Mouse (Mus musculus) gastrocnemius, postnatal 14 days (tissue): ENCODE measurements around the gene Tmprss6. TPM values are rescaled to one million over a fixed set of nuclear protein-coding genes. Genes with fewer than 3 reads are reported as not detected.

Experiments
- DNase-seq: peaks from one replicate; pipeline ENCODE4 v3.0.0; 2021; ENCODE audit warnings: mixed read lengths
- intact Hi-C: fragments of 180-260 bp; cut with DNase I; formaldehyde crosslinking; loops from one replicate; pipeline ENCODE4 v1.15.1; 2025; ENCODE audit warnings: low total_unique reads
- total RNA-seq, 2 experiments: library from RNA; stranded (reverse); gene quantifications; 2 replicates each; pipeline ENCODE4 v1.2.3; 2021

Tmprss6 gene
- total RNA-seq, 2 experiments from 2014 or later, result not detected

DNA sequence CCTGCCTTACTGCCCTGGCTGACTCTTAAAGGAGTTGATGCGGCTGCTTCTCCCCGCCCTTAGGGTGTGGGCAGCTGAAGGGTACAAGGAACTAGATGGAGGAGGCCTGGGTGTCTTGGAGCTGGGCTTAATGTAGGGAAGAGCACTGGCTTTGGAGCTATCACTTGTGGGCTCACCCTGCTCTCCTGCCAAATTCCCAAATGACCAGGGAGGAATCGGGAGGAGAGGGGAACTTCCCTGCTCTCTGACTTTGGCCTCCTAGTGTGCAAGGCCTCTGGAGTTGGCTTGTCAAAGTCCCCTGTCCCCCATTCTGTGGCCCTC, 39.3 kb downstream of the Tmprss6 start:
- intact Hi-C loops, result no loop called here

DNA sequence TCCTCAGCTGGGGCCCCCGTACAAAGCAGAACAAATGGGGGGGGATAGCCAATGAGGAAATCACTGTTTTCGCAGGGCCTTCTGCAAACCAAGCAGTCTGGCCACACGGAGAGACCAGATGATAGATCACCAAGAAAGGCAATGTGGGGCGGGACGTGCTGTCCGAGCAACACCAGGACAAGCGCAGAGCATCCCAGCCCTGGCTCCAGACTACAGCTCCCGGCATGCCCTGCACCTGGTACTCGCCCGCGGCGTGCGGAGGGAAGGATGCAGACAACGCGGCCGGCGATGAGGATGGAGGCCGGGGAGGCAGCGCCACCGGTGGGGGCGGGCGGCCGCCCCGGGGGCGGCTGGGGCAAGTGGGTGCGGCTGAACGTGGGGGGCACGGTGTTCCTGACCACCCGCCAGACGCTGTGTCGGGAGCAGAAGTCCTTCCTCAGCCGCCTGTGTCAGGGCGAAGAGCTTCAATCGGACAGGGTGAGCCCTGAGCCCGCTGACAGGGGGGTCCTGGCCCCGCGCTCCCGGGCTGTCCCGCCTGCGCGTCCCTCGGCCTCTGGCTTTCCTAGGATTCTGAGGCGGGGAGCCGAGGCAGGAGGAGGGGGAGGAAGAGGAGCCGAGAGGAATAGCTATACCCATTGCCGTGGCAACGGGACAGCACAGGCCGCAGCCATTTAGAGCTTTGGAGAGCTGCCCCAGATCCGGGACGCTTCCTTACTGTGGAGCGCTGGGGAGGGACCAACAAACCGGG, 39.9 kb downstream of the Tmprss6 start, which contains the start of gene Kctd17:
Gene Kctd17, plus strand, starts transcription at position 174 of the 748 bp plus-strand sequence.
- intact Hi-C loops, result no loop called here
- DNase-seq, result peak; percentile 87

More for the DNA sequence above, 39.3 kb downstream of the Tmprss6 start:
- DNase-seq, result no peak

DNA sequence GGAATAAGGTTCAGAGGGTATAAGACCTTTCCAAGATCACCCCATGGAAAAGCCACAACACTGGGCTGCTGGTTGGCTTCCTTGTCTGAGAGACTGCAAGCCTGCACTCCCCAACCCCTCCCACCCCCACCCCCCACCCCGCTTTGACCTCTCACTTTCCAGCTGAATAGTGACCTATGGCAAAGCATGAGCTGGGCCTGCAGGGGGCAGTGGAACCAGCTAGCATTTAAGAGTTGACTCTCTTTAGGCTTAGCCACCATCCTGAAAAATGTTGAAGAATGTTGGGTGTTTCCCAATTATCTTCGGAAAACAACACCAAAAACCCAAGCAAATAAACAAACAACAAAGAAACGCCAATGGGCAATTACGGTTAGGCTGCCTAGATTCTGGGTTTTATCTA, 43.2 kb downstream of the Tmprss6 start:
- intact Hi-C loops, result no loop called here
- DNase-seq, result no peak

- DNase-seq, result no peak
- intact Hi-C loops, result no loop called here
Observed at GRCm38 (mm10) chr15:78424507-78424906, 43.9 kb downstream of the Tmprss6 start.

GRCm38 (mm10) chr15:78422046-78422956, 46.1 kb downstream of the Tmprss6 start:
- intact Hi-C loops, result loop anchor here (2.0 kb wide), 1 partner anchor 66 kb away; no protein-coding TSS in a partner anchor

DNA sequence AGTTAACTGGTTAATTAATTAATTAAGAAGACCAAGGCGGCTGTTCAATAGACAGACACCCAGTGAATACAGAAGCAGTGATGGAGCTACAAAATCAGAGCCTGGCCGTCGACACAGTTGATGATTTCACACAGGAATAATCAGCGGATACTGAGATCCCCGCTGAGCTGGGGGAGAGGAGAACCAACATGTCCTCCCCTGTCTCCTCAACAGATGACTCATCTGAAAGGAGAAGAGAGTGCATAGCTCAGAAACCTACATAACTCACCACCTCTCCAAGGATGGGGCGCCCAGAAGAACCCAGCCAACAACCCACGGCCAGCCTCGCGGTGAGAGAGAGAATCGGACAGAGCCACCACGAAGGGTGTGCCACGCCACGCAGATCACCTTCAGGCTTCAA, 48.0 kb downstream of the Tmprss6 start:
- intact Hi-C loops, result no loop called here
- no peak for DNase-seq

More at GRCm38 (mm10) chr15:78422046-78422956, 46.1 kb downstream of the Tmprss6 start:
- peak; percentile 86 for DNase-seq

DNA sequence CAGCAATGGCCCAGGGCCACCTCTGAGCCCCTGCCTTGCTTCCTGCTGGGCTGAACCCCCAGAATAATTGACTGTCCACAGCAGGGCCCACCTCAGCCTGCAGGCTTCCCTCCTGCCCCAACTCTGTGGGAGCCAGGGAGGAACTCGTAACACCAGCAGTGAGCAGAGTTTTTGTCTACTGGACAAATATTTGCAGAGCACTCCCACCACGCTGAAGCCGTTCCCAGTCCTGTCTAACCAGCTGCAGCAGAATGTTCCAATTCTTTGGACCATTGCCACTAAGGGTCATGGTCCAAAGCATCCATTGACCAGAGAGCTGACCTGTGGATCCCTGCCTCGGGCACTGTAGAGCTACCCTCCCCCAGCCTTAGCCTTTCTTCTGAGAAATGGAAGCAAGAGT, 51.5 kb downstream of the Tmprss6 start:
- intact Hi-C loops, result no loop called here
- DNase-seq, result no peak

GRCm38 (mm10) chr15:78414157-78414556, 54.3 kb downstream of the Tmprss6 start:
- intact Hi-C loops, result no loop called here
- DNase-seq, result no peak

GRCm38 (mm10) chr15:78413719-78414117, 54.7 kb downstream of the Tmprss6 start:
- intact Hi-C loops, result no loop called here
- DNase-seq, result no peak

DNA sequence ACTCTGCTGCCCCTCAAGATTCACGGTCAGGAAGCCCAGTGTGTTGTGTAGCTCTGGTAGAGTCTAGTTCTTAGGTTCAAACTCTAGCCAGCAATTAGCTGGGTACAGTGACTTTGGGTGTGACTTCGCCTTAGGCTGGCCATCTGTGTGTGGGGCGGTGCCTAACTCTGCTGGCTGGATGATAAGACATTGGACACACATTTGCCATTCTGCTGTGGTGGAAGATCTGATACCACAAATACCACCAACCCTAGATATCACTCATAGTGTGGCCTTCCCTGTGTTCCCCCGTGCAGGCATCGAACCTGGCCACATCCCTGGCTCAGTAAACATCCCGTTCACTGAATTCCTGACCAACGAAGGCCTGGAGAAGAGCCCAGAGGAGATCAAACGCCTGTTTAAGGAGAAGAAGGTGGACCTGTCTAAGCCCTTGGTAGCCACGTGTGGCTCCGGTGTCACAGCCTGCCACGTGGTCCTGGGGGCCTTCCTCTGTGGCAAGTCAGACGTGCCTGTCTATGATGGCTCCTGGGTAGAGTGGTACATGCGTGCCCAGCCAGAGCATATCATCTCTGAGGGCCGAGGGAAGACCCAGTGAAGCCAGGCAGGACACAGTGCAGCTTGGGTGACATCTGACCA, 55.2 kb downstream of the Tmprss6 start:
- no peak for DNase-seq

GRCm38 (mm10) chr15:78409570-78410052, 58.8 kb downstream of the Tmprss6 start:
- no peak for DNase-seq
- intact Hi-C loops, result no loop called here

More for the DNA sequence above, 55.2 kb downstream of the Tmprss6 start:
- intact Hi-C loops, result no loop called here

GRCm38 (mm10) chr15:78406293-78406934, 62.0 kb downstream of the Tmprss6 start, which contains the start of gene Mpst:
Mpst (plus strand) TSS chr15:78406416.
- DNase-seq, result peak; percentile 92
- intact Hi-C loops, result no loop called here

- intact Hi-C loops, result no loop called here
- peak; percentile 85 for DNase-seq
Observed at GRCm38 (mm10) chr15:78405517-78406211, 62.8 kb downstream of the Tmprss6 start, which contains the start of gene Tst. Tst (minus strand) TSS chr15:78405907.

DNA sequence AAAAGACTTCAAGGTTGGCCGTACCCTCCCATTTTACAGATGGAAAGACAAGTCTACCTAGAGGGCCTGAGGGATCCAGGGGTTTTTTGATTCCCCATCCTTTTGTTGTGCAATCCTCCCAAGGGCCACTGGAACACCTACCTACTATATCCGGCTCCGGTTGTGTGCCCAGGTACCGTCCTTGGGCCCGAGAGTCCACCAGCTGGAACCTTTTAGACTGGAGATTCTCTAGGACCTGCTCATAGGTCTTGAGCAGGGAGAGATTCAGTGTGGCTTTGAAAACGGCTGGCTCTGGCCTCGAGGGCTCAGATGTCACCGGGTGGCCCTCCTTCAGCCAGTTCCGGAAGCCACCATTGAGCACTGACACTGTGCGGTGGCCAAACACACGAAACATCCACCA, 63.3 kb downstream of the Tmprss6 start:
- intact Hi-C loops, result no loop called here
- DNase-seq, result no peak

DNA sequence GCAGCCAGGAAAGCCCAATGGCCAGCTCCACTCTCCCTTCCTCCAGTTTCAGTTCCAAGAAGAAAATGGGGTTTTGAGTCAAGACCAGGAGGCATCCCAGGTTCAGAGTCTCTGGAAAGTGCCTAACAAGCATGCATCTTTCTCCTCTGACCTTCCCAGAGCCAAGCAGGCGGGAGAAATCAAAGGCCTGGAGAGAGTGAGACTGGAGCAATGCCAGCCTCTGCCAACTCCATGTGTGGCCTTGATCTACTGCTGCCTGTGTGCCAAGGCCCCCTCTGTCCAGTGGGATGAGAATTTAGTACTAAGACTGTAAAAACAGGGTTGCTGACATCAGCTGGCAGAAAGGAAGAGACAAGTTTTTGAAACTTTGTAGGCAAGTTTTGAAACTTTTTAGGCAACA, 64.5 kb downstream of the Tmprss6 start:
- intact Hi-C loops, result no loop called here
- DNase-seq, result peak; percentile 34

DNA sequence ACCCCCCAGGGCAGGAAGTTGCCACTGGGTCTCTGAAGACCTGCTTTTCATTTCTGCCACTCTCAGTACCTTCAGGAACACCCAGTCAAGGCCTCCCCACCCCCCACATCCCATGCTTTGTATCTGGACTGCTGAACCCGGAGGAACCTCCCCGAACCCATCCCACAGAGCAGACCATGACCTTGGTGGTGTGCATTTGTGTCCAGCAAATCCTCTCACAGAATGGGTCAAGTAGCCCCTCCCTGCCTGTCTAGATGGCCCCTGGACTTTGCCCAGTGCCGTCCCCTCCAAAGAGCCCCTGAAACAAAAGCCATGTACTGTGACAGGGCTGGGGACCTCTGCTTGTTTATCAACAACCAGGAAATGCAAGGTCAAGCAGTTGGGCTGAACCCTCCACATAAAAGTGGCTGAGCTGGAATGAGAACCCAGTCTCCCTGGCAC, 65.1 kb downstream of the Tmprss6 start:
- intact Hi-C loops, result no loop called here
- no peak for DNase-seq

DNA sequence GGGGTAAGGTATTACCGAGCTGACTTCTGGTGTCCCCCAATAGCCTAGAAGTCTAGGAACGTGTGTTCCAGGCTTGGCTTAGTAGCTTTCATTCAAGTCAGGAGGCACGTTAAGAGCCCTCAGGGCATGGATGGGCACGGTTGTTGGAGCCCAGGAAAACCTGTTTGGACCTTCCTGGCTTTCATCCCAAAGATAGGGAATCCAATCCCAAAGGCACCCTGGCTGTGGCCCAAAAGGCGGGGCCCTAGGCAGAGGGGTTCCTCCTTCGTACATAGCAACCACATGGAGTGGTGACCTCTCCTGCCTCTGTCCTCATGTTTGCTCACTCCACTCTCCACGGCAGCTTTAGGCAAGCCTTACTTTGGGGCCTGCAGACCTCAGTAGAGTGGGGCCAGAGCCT, 66.0 kb downstream of the Tmprss6 start:
- intact Hi-C loops, result no loop called here
- peak; percentile 32 for DNase-seq

GRCm38 (mm10) chr15:78401921-78402320, 66.5 kb downstream of the Tmprss6 start:
- intact Hi-C loops, result no loop called here
- DNase-seq, result peak; percentile 69

- DNase-seq, result peak; percentile 39
- intact Hi-C loops, result no loop called here
Observed at GRCm38 (mm10) chr15:78401345-78401744, 67.1 kb downstream of the Tmprss6 start.
